Mouse (Mus musculus) cerebellum, adult 18-20 months (tissue): ENCODE measurements around the gene Srpx2.

Experiments used
- DNase-seq, 2 experiments: peaks; one replicate each; pipeline ENCODE4 v3.0.0; 2021

Gene Srpx2

DNA sequence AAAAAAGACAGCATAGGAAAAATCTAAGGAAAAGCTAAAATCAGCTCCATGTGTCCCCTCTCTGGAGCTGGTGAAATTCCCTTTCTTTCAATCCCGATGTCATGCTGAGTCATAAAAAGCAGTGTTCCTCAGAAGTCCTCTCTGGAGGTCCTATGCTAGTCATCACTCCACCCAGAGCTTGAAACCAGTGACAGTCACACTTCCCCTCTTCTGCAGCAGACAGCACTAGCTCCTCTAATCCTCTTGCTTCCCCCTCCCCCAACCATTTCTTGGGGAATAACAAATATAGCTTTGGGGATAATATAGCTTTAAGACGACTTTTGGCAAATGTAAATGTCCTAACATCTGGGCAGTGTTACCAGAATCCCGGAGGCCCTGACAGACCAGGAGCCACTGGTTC lies at the start of gene Srpx2:
Gene Srpx2 (plus strand): TSS at position 166 of the 400 bp plus-strand sequence.
- no peak for DNase-seq

DNA sequence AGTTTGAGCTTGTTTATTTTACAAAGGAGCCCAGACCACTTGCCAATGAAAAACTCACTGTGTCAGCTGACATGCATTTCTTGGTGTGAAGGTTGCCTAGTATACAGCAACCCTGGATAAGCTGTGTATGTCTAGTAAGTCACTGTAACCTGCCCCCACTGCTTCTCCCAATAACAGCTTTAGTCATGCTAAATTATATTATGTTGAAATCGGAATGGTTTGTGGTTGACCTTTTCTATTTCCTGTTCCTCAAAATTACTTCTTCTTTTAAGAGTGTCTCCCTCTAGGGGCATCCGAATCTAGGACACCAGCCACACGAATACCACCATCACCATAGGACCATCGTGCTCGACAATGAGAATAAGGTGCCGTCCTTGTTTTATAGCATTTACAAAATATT lies 38.5 kb upstream of the Srpx2 start:
- no peak for DNase-seq

DNA sequence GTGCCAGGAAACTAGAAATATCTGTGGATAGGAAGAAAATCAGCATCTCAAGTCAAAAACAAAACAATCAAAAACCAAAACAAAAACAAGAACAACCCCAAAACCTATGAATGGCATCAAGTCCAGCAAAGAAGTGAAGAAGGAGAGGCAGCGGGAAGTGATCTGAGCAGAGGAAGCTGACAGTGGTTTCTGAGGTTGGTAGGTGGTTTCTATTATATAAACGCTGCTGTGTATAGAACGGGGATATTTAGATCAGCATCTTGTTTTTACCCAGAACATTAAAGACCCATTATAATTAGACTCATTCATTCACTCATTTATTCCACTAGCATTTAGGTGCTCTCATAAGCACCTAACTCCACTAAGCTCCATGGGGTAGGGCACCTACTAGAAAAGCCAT lies 20.9 kb upstream of the Srpx2 start:
- no peak for DNase-seq

DNA sequence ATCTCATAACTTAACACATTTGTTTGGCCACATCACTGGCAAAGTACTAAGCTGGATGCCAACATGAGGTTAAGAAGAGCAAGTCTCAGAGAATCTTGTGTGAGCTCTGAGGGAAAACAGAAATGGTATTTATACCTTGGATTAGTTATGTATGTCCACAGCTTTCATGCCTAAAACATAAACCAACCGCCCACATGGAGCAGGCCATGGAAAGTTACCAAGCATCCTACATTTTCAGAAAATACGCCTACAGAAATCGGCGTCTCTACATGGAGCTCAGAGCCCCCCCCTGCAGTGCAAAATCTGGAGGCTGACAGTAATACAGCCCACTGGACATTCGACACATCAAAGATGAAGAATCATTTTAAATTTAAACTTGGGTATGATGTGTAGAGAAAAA lies 20.1 kb upstream of the Srpx2 start:
- no peak for DNase-seq

DNA sequence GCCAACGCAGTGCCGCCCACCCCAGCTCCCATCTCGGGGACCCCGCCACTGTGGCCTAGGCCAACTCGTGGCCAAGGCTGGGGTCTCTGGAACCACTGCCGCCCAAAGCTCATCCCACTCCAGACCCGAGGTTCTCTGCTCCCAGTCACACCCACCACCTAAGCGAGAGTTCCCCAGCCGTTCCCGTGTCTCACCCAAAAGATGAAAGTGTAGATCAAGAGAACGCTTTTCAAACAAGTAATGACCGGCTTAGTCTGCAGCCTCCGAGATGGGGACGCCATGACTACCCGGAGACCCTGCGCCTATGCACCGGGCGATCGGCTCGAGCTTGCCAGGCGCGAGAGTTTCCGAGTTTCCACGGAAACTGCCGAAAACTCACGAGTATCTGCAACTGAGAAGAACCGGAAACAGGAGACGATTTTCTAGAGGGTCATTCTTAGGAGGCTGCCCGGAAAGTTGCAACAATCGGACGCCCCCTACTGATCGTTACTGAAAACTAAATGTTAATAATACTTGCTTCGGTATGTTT lies 10.1 kb upstream of the Srpx2 start, which contains the start of gene Tspan6:
Gene Tspan6 (minus strand): TSS at position 416 of the 529 bp plus-strand sequence.
- peak; percentile 62 to 72 for DNase-seq

DNA sequence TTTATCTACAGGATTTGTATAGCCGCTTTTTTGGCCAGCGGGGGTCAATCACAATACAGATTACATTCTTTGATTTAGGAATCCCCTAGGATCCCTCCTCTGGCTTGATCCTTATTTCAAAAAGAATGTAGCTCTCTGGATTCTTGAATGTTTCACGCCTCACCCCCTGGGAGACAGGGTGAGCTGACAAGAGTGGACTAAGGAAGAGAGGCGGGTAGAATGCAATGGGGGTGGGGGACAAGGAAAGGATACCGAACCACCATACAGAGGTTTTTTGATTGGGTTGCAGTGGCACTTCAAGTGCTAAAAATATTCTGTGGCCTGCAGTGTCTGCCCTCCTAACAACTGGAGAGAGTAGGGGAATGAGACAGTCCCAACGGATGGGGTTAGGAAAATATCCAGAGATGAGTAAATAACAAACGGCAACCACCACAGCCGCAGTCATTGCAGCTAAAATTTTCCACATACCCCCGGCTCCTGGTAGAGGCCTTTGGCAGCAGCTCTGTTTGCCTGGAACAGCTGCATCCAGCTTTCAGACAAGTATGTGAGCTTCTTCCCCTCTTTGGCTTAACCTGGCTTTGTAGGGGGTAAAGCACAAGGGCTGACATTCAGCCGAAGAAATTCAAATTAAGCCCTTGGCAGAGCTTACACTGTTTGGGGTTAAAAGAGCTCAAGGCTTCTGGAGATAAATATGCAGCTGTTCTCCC lies 3.3 kb downstream of the Srpx2 start:
- no peak for DNase-seq

DNA sequence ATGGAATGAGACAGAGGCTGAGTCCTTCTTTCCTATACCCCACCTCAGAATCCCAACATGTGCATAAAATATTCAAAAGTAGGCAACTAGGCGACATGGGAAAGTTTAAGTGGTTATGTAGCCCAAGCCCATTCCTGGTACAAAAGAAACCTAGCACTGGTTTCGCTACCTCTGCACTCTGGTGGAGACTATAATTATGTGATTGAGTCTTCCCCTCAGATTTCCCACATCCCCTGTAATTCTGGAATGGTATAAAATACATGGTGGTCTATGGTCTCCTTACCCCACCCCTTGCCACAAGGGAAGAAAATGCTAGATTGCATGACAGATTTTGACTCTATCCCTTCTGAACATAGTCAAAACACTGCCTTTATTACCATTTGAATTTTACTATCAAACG lies 4.8 kb downstream of the Srpx2 start:
- DNase-seq, result no peak

DNA sequence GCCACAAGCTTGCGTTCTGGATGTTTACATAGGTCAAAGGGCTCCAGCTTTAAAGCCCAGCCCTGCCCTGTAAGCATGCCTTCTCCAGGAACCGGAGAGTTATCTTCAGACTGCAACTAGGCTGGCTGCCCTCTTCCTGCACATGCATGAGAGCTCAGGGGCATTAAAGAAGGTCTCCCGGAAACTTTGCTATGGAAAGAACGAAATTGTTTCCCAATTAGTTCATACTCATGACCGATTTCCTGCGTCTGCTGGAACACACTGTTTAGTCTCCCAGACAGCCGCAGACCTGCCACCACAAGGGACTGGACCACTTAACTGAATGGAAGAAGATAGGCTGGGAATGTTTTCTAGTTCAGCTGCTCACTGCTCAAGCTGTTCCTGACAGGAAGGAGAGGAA lies 6.0 kb downstream of the Srpx2 start:
- no peak for DNase-seq

GRCm38 (mm10) chrX:133921187-133921586 lies 13.0 kb downstream of the Srpx2 start:
- no peak for DNase-seq

DNA sequence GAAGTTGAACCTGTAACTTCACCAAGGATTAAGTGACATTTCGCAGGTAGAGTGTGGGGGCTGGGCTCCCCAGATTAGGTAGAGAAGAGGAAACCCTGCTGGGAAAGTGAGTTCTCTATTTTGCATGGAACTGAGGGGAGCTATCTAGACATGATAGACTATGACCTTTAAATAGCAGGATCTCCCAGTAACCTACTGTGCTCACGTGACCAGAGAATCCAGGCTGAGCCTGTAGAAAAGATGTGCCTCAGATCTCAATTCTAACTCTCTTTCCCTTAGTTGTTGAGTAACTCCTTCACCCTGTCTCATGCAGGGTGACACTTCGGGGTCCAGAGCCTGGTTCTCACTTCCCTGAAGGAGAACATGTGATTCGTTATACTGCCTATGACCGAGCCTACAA lies 18.5 kb downstream of the Srpx2 start:
- DNase-seq, result no peak

DNA sequence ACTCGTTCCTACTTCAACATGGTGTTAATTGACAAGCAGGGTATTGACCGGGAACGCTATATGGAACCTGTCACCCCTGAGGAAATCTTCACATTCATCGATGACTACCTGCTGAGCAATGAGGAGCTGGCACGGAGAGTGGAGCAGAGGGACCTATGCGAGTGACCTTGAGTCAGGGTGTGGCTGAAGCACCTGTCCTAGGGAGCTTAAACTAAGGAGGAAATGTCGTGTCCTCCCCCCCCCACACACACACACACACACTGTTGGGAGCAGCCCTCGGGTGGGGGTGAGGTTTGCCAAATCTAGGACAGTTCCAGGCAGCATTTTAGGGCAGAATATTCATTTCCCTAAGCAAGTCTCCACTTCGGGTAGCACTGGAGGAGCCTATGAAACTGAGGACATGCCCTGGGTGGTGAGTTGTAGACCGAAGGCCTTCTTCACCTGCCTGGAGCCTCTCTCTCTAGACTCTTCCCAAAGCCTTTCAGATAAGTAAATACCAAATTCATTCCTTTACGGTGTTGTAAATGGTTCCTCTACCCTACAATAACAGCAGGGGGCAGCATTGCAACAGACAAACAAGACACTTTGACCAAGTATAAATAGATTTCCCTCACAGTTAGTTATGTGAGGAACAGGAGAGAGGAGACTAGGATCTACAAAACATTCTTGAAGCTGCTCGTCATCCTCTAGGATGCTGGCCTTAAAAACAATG lies 23.2 kb downstream of the Srpx2 start:
- peak in 1 of 2 experiments; percentile 19 for DNase-seq

GRCm38 (mm10) chrX:133936605-133937225 lies 28.5 kb downstream of the Srpx2 start:
- no peak for DNase-seq

DNA sequence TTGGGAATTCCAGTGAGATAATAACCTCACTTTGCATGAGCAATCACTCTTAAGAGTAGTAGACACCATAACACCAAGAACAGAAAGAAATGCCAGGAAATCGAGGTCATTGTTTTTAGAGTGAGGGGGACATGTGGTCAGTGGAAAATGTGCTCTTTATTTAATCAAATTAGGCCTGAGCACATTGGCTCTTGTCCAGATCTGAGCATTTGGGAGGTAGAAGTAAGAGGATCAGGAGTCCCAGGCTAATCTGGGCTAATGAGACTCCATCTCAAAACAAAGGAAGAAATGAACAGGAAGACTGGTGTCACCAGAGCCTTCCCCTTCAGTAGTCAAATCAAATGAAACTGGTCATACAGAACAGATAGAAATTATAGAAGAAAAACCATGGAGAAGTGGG lies 31.3 kb downstream of the Srpx2 start:
- no peak for DNase-seq

DNA sequence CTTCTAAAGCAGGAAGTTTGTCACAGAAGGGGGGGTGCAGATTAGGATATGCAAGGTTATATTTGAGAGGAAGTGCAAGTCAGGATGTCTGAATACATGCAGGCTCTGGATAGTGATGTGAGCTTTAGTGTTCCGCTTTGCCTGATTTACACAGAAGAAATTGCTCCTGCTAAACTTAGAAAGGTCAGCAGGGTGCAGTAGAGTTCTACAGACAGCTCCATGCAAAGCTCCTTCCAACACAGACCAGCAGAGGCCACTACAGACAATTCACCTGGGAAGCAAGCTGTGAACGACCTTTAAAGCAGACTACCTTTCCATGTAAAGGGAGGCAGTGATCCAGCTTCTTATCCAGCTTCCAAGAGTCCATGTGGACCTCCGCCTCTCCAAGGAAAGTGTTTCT lies 39.2 kb downstream of the Srpx2 start:
- peak; percentile 57 for DNase-seq

- no peak for DNase-seq
These were observed 46.4 kb downstream of the Srpx2 start for GRCm38 (mm10) chrX:133954661-133955060.

DNA sequence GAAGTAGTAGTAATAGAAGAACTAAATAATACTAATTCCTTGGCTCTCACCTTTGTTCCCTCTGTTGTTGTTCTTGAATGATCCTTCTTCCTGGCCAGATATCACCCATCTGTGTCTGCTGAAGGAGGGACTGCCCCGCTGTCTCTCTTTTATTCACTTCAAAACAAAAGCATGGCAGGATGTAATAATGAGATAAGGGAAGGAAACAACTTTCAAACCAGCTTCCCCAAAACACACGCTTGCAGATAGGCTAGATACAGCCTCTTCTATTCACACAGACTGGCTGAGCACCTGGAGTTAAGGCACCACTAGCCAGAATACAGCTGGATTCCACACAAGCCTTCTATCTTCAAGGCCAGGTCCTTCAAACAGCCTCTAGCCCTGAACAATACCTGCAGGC lies 52.4 kb downstream of the Srpx2 start:
- no peak for DNase-seq

DNA sequence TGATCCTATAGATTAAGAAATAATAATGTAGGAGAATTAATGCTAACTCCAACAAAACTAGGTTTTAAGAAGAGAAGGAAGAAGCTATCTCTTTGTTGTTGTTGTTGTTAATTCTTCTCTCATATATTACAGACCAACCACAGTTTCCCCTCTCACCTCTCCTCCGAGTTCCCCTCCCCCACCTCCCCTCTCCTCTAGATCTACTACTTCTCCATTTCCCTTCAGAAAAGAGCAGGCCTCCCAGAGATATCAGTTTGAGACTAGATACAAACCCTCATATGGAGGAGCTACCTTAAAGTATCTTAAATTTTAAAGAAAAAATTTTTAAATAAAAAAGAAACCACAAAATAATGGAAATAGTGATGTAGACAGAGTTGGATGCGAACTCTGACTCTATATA lies 56.4 kb downstream of the Srpx2 start:
- DNase-seq, result no peak

DNA sequence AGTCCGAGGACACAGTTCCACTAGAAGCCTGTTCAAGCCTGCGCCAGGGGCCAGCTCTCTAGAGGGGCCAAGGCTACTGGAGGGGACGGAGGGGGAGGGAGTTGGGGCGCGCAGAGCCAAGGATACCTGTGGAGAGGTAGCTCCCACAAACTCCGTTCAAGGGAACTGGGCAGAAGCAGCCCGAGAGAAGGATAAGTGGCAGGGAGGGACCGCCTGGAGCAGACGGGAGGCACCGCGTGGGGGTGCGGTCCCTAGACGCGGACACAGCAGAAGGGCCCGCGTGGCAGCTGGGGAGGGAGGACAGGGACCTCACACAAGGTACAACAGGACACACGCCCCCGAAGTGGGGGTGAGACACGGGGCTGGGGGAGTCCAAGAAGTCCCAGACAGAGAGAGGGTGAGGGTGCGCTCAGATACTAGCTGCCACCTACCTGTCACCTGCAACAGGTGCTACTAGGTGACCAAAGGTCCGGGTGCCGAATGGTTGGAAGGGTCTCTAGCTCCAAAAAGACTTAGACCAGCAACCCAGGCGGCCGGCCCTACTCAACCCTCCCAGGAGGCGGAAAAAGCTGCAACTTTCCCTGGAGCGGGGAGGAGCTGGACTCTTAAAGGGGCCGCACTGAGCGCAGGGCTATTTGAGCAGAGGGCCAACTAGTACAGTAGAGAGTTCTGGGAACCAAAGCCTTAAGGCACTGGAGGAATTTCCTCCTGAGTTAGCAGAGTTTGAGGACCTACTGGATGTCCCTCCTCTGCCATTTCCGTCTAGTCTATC lies 73.2 kb downstream of the Srpx2 start, which contains the start of gene Sytl4:
Gene Sytl4 (minus strand): TSS at position 582 of the 772 bp plus-strand sequence.
- peak in 1 of 2 experiments; percentile 3 for DNase-seq
